Mouse (Mus musculus) heart, postnatal 10 days (tissue): ENCODE measurements at regions not wholly inside any gene's neighbourhood (a gene's known extent, or its start where the extent isn't known, plus 50 kb on each side); places are given as distances from the start of the nearest gene placed in this dataset.
A peak's percentile ranks its signal among the peaks of the same experiment; 100 is the strongest.

Experiments
- DNase-seq, 2 experiments: peaks; one replicate each; pipeline ENCODE4 v3.0.0; 2021
- intact Hi-C: fragments of 180-260 bp; cut with DNase I; formaldehyde crosslinking; loops from one replicate; pipeline ENCODE4 v1.15.1; 2025

DNA sequence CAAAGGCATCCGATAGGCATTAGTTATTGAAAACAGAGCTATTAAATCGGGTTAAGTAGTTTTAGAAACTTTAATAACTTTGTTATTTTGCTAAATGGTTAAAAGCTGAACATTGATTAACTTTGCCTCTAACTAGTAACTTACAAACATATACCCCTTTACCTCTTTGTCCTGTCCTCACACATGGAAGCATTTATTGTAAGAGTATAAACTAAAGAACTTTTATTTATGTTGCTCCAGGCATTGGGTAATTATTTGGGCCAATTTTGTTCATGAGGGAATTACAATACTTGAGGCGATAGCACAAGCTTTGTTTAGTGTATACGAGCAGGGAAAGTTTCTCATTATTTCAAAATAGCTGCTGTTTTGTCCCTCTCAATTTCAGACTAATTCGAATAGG, 328.4 kb upstream of the Gm9008 start:
- intact Hi-C loops = no loop called here
- no peak for DNase-seq

DNA sequence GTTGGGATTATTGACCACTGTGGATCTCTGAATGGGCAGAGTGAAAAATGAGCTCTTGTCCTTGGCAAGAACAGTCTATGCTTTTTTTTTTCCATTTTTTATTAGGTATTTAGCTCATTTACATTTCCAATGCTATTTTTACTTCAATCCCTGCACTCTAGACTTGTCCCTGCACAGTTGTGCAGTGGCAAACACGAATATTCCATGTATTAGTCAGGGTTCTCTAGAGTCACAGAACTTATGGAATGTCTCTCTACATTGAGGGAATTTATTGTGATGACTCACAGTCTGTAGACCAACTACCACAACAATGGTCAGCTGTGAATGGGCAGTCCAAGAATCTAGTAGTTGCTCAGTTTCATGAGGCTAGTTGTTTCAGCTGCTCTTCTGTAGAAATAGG, 305.4 kb upstream of the Gm9008 start:
- intact Hi-C loops = no loop called here
- DNase-seq = no peak

DNA sequence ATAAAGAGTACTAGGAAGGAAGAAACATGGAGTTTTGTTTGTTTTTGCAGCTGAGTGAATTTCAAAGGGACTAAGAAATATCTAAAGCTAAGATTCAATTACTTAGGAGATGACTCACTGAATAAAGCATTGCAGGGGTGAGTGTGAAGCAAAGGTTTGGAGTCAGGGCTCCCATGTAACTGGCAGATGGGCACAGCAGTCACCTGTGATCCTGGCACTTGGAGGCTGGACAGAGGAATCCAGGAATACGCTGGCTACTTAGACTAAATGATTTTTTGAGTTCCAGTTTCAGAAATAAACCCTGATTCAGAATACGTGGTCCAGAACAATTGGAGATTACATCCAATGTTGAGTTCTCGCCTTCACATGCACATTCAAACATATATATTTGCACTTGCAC, 282.6 kb upstream of the Gm9008 start:
- intact Hi-C loops = no loop called here
- DNase-seq = no peak

DNA sequence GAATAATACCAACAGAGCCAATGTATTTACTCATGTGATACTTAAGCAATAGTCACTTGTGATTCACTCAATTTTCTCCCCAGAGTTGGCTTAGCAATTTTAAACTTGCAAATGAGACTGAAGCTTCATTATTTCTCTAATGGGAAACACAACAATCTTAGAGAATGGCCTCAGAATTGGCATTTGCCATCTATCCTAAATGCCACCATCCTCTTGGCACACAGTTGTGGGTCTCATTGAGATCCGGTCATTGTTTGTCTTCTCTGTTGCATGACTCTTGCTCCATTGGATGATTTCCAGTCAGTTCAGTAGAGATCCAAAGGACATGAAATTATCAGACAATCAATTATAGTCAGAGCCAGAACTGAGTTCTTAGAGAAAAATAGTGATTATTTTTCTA, 280.6 kb upstream of the Gm9008 start:
- intact Hi-C loops = no loop called here
- DNase-seq = no peak

DNA sequence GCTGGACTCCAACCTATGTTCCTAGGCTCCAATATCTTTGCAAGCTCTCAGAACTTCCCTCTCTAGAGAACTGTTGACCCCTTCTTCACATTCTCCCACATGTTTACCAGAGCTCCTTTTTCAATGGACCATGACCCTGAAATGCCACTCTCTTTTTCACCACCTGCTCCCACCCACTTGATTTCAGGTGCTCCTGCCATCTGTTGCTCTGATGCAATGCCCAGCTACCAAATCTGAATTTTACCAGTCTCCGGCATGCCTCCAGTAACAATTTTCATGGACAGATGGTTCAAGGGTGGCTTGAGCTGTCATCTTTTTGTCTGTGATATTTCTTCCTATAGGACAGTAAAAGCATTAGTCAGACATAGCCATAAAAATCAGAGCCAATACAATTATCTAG, 279.5 kb upstream of the Gm9008 start:
- no peak for DNase-seq
- intact Hi-C loops = no loop called here

DNA sequence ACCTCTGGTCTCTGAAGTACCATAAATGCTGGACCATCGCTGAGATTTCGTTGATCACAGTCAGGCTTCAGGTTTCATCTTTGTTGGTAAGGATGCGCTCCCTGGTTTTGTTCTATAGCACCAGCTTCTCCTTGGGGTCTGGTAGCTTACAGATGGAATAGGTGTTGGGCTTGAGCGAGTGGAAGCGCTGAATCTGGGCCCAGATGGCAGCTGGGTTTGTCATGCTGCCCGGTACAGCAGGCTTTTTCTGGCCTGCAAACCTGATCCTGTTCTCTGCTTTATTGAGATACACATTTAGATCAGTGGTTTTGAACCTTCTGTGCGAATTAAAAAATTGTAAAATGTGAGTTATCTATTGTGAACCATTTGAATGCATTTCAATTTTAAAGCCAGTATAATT, 266.3 kb upstream of the Gm9008 start:
- intact Hi-C loops = no loop called here
- DNase-seq = no peak

DNA sequence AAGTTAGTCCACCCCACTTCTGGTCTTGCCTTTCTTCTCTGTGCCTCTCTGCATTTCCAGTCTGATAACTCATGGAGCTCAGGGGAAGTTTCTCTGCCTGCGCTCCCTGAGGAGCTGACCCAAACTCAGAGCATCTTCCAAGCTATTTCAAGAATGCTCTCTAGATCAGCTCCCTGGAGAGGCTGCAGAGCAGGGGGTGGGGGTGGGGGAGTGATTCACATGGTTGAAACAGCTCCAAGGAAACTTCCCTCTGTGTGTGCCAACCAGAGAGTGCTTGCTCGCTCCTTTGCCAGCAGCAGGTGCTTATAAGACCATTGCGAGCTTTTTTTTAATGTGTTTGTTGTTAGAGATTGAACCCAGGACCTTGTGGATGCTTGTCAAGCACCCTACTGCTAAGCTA, 257.3 kb upstream of the Gm9008 start:
- peak; percentile 27 to 28 for DNase-seq
- intact Hi-C loops = no loop called here
